Mouse (Mus musculus): ENCODE measurements around the gene Stam2.
A peak's percentile ranks its signal among the peaks of the same experiment; 100 is the strongest.

Gene Stam2

DNA sequence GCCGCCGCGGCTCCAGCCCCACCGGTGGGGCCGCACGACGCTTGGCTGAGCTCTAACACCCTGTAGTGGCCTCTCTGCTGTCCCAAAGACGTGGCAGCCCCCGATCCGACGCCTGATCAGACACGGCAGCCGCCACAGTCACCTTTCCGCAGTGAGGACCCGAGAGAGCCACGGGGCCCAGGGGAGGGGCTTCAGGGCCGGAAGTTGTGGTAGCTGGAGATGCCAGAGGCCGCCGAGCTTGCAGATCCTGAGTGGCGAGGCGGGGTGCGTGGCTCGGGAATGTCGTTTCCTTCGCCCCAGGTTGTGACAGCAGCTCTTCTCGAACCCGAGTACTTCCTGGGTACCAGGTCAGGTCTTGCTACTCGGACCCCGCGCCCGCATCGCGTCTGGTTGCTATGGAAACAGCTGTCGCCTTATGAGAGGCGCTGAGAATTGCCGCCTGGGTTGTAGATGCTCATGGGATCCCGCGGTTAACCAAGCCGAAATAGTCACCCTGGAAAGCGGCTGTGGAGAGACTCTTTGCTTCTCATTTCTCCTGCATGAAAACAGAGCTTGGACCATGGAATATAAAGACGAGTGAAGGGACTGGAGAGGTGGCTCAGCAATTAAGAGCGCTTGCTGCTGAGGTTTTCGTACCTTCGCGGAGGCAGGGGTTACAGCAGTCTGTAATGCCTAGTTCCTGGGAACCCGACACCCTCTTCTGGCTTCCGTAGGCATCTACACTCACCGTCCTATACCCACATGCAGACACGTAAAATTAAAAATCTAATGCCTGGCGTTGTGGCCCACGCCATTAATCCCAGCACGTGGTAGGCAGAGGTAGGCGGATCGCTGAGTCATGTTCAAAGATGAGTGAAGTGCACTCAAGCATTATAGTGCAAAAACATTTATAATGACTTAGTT lies at the start of gene Stam2:
TSS of gene Stam2 (minus strand) at position 26 of the 903 bp plus-strand sequence.
- peak; percentile 99 for DNase-seq

DNA sequence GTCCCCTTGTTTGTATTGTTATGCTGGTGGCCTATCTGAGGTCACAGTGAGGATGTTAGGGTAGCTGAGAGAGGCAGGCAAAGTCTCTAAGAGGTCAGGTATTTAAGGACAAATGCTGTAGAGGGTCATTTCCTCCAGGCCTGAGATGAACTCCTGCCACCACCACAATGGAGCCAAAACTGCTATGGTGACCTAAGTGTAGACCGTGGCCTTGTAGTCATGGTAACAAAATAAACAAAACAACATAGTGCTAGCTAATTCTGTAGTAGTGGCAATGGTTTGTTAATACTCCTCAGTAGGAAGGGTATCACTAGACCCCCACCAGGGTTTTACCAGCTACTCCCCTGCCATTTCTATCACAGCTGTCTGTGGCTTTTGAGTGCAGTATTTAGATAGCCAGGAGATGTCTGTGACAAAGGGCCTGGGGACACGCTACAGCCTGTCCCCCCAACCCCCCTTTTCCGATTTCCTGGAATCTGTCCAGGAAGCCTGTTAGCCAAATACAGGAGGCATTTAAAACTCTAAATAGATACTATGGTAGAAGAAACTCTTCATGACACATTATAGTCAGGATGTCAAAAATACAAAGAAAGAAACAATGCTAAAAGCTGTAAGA lies 43.1 kb upstream of the Stam2 start:
- peak; percentile 89 for DNase-seq

GRCm38 (mm10) chr2:52779987-52780386 lies 37.9 kb upstream of the Stam2 start:
- no peak for DNase-seq

GRCm38 (mm10) chr2:52779381-52779780 lies 37.3 kb upstream of the Stam2 start:
- DNase-seq, result peak; percentile 98

- no peak for DNase-seq
Observed at GRCm38 (mm10) chr2:52777839-52778238, 35.8 kb upstream of the Stam2 start.

DNA sequence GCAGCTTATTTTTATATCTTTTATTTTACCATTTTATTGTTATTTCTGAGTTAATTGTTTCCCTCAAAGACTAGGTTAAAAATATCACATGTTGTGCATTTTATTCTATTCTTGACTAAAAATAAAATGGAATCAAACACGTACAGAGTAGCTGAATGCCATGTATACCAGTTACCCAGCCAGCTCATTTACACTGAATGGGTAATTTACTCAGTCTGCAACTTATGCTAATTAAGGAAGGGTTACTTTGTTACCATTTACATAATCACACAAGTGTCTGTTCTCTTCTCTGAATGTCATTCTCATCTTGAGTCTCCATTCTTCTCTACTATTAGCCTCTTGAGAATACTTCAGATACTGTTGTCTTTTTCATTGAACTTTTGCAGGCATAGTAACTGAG lies 32.3 kb upstream of the Stam2 start:
- no peak for DNase-seq

GRCm38 (mm10) chr2:52772774-52773393 lies 30.8 kb upstream of the Stam2 start:
- no peak for DNase-seq

GRCm38 (mm10) chr2:52765130-52765529 lies 23.0 kb upstream of the Stam2 start:
- DNase-seq, result no peak

DNA sequence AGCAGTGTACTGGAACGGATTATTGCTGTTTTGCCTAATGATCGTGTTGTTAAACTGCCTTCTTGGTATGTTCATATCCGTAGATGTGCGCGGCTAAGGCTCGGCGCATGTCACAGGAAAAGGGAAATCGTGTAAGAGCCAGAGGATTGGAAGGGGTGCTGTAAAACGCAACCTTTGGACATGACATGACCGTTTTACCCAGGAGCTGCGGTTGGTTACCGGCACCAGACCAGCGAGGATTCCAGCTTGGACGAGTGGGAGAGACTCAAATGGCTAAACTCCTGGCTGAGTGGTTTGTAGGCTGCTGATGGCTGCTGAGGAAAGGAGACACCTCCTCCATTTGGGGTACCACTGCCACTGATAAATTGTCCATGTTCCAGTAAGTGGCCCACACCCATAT lies 21.8 kb upstream of the Stam2 start:
- DNase-seq, result no peak

GRCm38 (mm10) chr2:52763040-52763736 lies 21.1 kb upstream of the Stam2 start:
- DNase-seq, result peak; percentile 95

DNA sequence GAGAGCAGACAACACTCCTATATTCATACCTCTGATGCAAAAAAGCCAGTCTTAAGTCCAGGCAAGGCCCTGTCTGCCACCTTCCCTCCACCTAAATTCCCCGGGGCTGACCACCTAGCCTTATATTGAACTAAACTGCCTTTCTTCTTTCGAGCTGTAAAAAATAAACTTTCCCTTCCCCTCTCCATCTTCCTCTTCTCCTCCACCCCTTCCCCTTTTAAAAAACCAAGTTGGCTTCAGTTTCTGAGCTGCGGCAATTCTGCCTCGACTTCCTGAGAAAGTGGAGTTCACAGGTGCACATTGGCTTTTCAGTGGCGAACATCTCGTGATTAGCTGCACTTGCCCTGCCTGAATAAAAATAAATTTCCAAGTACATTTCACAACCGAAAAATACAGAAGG lies 20.4 kb upstream of the Stam2 start:
- no peak for DNase-seq

GRCm38 (mm10) chr2:52758627-52759026 lies 16.5 kb upstream of the Stam2 start:
- DNase-seq, result no peak

GRCm38 (mm10) chr2:52756691-52757090 lies 14.6 kb upstream of the Stam2 start:
- DNase-seq, result no peak

DNA sequence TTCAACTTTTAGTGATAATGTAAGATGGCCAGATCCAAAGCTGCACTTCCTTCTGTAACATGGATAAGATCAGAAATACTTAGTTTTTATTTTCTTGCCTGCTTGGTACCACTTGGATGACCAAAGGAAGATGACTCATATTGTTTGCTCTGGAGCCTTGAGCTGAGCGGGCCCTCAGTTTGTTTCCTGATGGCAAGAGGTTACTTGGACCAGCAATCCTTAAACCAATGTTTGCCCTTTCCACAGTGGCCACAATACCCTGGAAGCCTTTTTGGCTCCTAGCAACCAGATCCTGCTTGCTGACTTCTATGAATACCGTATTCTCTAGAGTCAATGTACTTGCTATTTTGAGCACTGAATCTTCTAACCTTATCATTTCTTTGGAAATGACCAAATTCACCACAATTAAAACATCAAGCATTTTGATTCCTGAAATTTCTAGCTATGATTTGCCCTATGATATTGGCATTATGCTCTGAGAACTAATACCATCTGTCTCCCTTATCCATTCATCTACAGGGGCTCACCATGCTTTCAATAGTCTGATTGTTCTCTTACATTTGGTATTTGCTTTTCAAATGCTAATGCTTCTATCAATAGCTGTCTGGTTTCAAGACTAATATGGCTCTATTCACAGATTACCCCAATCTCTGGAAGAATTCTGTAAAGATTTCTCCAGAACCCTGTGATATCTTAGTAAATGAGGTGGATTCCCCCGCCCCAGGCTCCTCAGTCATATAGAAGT lies 11.7 kb upstream of the Stam2 start:
- no peak for DNase-seq

DNA sequence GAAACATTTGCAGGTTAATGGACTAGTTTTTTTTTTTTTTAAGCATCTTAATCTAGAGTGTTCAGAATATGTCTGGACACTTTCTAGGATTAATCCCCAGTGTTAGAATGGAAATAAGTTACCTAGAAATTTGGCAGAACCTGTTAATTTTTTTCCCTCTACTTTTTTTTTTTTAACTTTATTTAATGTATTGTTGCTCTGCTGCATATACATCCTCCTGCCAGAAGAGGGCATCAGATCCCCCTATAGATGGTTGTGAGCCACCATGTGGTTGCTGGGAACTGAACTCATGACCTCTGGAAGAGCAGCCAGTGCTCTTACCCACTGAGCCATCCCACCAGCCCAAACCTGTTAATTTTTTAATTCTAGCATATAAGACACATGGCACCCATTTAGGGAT lies 2.0 kb upstream of the Stam2 start:
- no peak for DNase-seq

DNA sequence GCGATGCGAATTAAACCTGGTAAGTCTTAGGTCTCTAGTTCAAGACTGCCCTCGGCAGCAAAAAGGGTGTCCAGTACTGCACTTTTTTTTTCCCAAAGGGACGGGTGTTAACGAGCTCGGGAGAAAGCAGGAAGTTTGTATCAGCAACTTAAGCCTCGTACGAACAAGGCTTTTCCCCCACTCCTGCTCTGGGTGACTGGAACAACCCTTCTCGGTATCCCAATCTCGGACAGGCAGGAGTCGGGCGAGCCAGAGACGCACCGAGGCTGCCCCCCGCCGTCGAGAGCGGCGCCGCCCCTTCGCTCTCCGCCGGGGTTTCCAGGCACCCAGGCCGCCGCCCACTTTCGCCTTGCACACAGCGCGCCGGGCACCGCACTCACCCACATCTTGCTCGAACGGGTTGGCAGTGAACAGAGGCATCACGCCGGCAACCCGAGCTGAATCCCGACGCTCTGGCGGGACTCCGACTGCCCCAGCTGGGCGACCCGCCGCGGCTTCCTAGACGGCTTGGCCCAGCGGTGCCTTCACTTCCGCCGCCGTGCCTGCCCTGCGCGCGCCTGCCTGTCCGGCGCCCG lies 313 bp downstream of the Stam2 start:
- DNase-seq, result no peak

- no peak for DNase-seq
Observed at GRCm38 (mm10) chr2:52740596-52740995, 1.5 kb downstream of the Stam2 start.

- no peak for DNase-seq
Observed at GRCm38 (mm10) chr2:52734504-52734903, 7.6 kb downstream of the Stam2 start.

DNA sequence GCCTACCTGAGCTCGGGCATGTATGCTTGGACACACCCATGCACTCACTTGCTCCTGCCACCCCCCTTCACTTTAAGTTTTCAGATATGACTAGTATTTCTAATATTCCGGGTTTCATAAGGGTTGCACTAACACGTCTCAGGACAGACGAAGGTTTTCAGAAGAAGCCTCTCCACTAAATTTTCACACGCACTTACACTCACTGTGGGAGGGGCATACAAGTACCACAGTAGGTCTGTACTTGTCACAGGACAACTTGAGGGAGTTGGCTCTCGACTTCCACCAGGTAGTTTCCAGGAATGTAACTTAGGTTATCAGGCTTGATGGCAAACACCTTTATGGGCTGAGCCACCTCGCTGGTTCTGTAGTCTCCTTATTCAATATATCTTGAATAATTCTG lies 8.4 kb downstream of the Stam2 start:
- DNase-seq, result no peak

DNA sequence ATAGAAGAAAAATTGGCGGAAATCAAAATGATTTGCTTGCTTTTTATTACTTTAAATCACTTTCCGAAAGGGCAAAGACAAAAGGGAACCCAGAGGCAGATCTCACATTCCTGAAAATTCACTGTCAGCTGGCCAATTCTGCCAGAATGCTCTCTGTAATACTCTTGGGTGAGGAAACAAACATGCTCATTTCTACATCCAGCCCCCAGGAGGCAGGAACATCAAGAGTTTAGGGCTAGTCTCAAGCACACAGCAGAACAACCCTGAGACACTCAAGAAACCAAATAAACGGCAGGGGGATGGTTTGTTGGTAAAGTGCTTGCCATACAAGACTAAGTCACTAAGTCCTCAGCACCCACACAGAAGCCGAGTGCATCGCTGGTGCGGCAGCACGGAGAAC lies 9.5 kb downstream of the Stam2 start:
- DNase-seq, result no peak

DNA sequence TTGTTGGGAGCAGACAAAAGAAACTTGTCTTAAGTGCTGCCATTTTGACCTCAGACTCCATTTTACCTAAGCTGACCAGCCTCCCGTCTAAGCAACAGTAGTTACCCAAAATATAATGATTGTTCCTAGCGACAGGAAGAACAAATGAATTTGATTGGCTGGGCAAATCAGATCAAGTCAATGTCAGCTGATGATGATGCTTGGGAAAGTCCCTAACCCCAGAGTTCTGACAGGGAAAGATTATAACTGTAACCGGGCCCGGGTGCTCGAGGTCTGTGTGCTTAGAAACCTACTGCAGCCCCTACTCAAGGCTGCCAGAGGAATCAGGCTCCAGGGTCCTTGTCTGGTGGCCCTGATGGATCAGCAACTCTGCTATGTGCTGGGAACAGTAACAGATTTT lies 10.1 kb downstream of the Stam2 start:
- no peak for DNase-seq

GRCm38 (mm10) chr2:52730891-52731290 lies 11.2 kb downstream of the Stam2 start:
- DNase-seq, result no peak

Data from heart, adult 11 months (tissue).